Mouse (Mus musculus): Measurements from ENCODE around the gene Vmn2r14. TPM values are rescaled to one million over a fixed set of nuclear protein-coding genes. Genes with fewer than 3 reads are reported as not detected.
"Not testable (repeated sequence)": the region's sequence is repeated elsewhere in the genome, so short reads cannot be mapped to it uniquely, and the experiment has no call there.

Gene Vmn2r14
- not detected in 2 replicates for polyA plus RNA-seq (2016; fragmentation: Nextera tagmentation; extraction: Ambion mirVana)

DNA sequence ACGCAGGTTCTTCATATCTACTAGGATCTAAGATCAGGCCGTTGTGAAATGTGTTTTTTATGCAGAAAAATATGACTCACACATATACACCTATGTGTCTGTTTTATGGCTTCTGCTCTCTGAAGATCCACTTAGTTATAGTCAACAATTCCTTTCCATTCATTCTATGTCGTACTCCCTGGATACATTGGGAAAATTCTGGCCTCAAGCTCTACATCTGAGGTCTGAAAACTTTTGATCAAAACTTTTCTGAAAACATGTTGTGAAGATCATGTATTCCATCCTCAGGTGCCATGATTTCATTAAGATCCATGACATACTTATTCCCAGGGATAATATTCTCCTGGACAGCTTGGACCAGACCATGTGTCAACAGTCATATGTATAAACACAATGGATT, at the start of gene Vmn2r14:
Vmn2r14 (minus strand) TSS at position 101 of the 400 bp plus-strand sequence.
- 81% methylated on average over 3 of the region's 3 CpGs for WGBS
- no peaks in the 10 kb centered on the region for H3K27me3 ChIP-seq (replicated peaks; ENCODE audit: low read depth, poor library complexity, severe bottlenecking)
- peaks cover 8% of the 10 kb centered on the region; the same call in 1 of the 2 replicates for H3K9me3 ChIP-seq
- H3K36me3 ChIP-seq (replicated peaks), result no peaks in the 10 kb centered on the region
- no peaks in the 10 kb centered on the region for H3K4me1 ChIP-seq
- H3K4me3 ChIP-seq, result no peak within 1 kb of the TSS
- no peak for DNase-seq (ENCODE audit: low spot score)
- no peak within 1 kb of the TSS for H3K27ac ChIP-seq (replicated peaks)

DNA sequence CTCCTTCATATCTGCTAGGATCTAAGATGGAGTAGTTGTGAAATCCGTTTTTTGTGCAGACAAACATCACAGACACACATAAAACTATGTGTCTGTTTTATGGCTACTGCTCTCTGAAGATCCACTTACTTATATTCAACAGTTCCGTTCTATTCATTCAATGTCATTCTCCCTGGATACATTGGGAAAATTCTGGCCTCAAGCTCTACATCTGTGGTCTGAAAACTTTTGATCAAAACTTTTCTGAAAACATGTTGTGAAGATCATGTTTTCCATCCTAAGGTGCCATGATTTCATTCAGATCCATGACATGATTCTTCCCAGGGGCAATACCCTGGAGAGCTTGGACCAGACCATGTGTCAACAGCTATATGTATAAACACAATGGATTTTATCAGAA, 32.4 kb downstream of the Vmn2r14 start, which contains the start of gene Vmn2r13:
Vmn2r13 (minus strand) TSS at position 101 of the 400 bp plus-strand sequence.
- H3K27ac ChIP-seq (replicated peaks); H3K4me3 ChIP-seq; H3K27me3 ChIP-seq (replicated peaks; ENCODE audit: low read depth, poor library complexity, severe bottlenecking); H3K4me1 ChIP-seq; DNase-seq (ENCODE audit: low spot score); H3K36me3 ChIP-seq (replicated peaks): not testable (repeated sequence)
- 63% methylated on average over 2 of the region's 2 CpGs for WGBS
- H3K9me3 ChIP-seq, result peaks cover 24% of the 10 kb centered on the region

DNA sequence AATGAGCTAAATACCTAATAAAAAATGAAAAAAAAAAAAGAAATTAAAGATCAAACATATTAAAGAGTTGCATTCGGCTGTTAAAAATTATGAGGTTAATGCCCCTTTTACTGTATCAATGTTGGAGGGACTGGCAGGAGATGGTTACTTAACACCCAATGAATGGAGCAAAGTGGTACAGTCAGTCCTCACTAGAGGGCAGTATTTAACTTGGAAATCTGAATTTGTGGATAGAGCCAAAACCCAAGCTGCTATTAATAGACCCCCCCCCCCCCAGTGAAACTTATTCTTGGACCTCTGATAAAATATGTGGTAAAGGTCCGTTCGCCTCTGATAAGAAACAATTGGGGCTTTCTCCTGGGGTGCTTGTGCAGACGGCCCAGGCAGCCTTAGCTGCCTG, 57.7 kb downstream of the Vmn2r14 start:
- H3K9me3 ChIP-seq, result peaks cover 22% of the 10 kb centered on the region
- H3K4me1 ChIP-seq; H3K27ac ChIP-seq (replicated peaks); H3K4me3 ChIP-seq; H3K36me3 ChIP-seq (replicated peaks); DNase-seq (ENCODE audit: low spot score); H3K27me3 ChIP-seq (replicated peaks; ENCODE audit: low read depth, poor library complexity, severe bottlenecking): not testable (repeated sequence)
- 83% methylated on average over 4 of the region's 4 CpGs for WGBS

Other genes starting within 250 kb of the Vmn2r14 start
- gene Vmn2r10, start 218.2 kb downstream of the Vmn2r14 start, polyA plus RNA-seq (2016; fragmentation: Nextera tagmentation; extraction: Ambion mirVana), result not detected in 2 replicates
- not detected in 2 replicates for gene Vmn2r11, start 165.1 kb downstream of the Vmn2r14 start, polyA plus RNA-seq (2016; fragmentation: Nextera tagmentation; extraction: Ambion mirVana)
- not detected in 2 replicates for gene Vmn2r12, start 126.8 kb downstream of the Vmn2r14 start, polyA plus RNA-seq (2016; fragmentation: Nextera tagmentation; extraction: Ambion mirVana)
- gene Vmn2r13, start 32.5 kb downstream of the Vmn2r14 start, polyA plus RNA-seq (2016; fragmentation: Nextera tagmentation; extraction: Ambion mirVana), result not detected in 2 replicates
- gene Vmn2r15, start 72.9 kb upstream of the Vmn2r14 start, polyA plus RNA-seq (2016; fragmentation: Nextera tagmentation; extraction: Ambion mirVana), result not detected in 2 replicates
- not detected in 2 replicates for gene Vmn2r16, start 105.5 kb upstream of the Vmn2r14 start, polyA plus RNA-seq (2016; fragmentation: Nextera tagmentation; extraction: Ambion mirVana)
- not detected in 2 replicates for gene Vmn2r17, start 195.0 kb upstream of the Vmn2r14 start, polyA plus RNA-seq (2016; fragmentation: Nextera tagmentation; extraction: Ambion mirVana)

Measured in embryonic facial prominence, embryonic 10.5 days (tissue).